Mouse (Mus musculus) liver, embryonic 13.5 days (tissue): ENCODE data around the gene Apoe. TPM values are rescaled to one million over a fixed set of nuclear protein-coding genes. Genes with fewer than 3 reads are reported as not detected.

Source experiments
- ATAC-seq: fragments of 200-750 bp; cut with Nextera tagmentation; 2 replicates; pipeline ENCODE4 v1.8.0; 2017; ENCODE audit warnings: low read depth, mild to moderate bottlenecking, moderate number of reproducible peaks, moderate library complexity
- DNase-seq: peaks from one replicate; pipeline ENCODE4 v3.0.0; 2022
- H3K27ac ChIP-seq: fragments of 300-500 bp; sonication (generic); 2 replicates; pipeline ENCODE4 v1.5.1; 2015; ENCODE audit warnings: moderate library complexity, mild to moderate bottlenecking, inconsistent platforms
- H3K27me3 ChIP-seq: fragments of 300-500 bp; sonication (generic); 2 replicates; pipeline ENCODE4 v1.6.1; 2015; ENCODE audit warnings: mild to moderate bottlenecking, inconsistent platforms
- H3K36me3 ChIP-seq: fragments of 300-500 bp; sonication (generic); 2 replicates; pipeline ENCODE4 v1.6.1; 2015; ENCODE audit warnings: mild to moderate bottlenecking, inconsistent platforms
- H3K4me1 ChIP-seq: fragments of 300-500 bp; sonication (generic); replicated peaks from 2 replicates; pipeline ENCODE4 v1.6.1; 2015; ENCODE audit warnings: inconsistent platforms
- H3K4me2 ChIP-seq: fragments of 300-500 bp; sonication (generic); 2 replicates; pipeline ENCODE4 v1.6.1; 2015; ENCODE audit warnings: inconsistent platforms, mild to moderate bottlenecking, moderate library complexity
- H3K4me3 ChIP-seq: fragments of 300-500 bp; sonication (generic); replicated peaks from 2 replicates; pipeline ENCODE4 v1.5.1; 2015; ENCODE audit warnings: mild to moderate bottlenecking, inconsistent platforms
- H3K9ac ChIP-seq: fragments of 300-500 bp; sonication (generic); 2 replicates; pipeline ENCODE4 v1.6.1; 2015; ENCODE audit warnings: mild to moderate bottlenecking, inconsistent platforms
- H3K9me3 ChIP-seq: fragments of 300-500 bp; sonication (generic); replicated peaks from 2 replicates; pipeline ENCODE4 v1.6.1; 2016; ENCODE audit warnings: inconsistent platforms
- WGBS: fragments of 180-500 bp; shearing (Covaris S2); methylation state at CpG from one replicate; pipeline ENCODE4 v1.1.7; 2015; ENCODE audit not compliant: insufficient replicate concordance; 5-methylcytosine and 5-hydroxymethylcytosine counted together
- polyA plus RNA-seq: library from polyadenylated mRNA; unstranded; fragments of >200 nt; fragmentation: Nextera tagmentation; extraction: Ambion mirVana; gene quantifications from 2 replicates; pipeline ENCODE4 v1.2.1, GENCODE M21; 2015

Apoe gene
- 1,390 and 1,411 TPM in 2 replicates for polyA plus RNA-seq

- WGBS, result 2% methylated on average over 20 of the region's 20 CpGs
- DNase-seq (no peak), ATAC-seq (peak; percentile 49)
- Histone ChIP-seq H3K4me1 (peaks cover 88% of the 10 kb centered on the region), H3K4me2 (peak within 1 kb of the TSS; percentile 64), H3K27me3 (no peaks in the 10 kb centered on the region), H3K27ac (peak within 1 kb of the TSS; percentile 82), H3K9ac (peak within 1 kb of the TSS; percentile 59), H3K36me3 (peaks cover 50% of the 10 kb centered on the region), H3K9me3 (no peaks in the 10 kb centered on the region), H3K4me3 (peak within 1 kb of the TSS; percentile 51)
These were observed at the start of gene Apoe for GRCm38 (mm10) chr7:19698907-19699826. Gene Apoe, minus strand, starts transcription at chr7:19699188.

DNA sequence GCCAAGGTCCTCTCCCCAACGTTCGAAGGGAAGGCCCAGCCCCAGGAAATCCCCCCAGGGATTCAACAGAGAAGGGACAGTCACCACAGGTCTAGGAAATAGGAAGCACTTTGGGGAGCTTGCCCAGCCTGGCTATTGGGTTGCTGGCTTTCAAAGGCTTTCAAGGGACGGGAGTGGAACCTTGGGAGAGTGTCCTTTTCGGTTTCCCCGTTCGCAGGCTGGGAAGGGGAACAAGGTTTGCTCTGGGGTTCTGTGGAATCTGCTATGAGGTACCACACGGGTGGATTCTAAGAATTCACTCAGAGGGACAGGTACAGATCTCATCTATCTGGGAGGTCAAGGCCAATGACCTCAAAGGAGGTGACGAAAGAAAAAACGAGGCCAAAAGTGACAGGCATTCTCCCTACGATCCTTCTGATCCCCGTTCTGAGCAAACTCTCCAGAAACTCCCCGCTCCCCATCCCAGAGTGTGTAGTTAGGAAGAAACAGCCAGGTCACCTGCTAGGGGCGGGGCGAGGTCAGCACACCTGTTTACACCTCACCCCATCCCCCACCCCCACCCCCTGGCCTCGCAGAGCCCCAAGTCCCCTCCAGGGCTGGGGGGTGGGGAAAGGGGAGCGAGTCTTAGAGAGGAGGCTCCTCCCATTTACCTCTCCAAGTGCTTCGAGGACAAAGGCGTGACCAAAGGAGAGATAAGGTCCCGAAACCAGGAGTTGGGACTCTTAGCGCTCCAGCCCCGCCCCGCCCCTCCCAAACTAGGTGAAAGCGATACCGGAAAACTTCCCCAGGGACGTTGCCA lies 48.6 kb upstream of the Apoe start:
- Histone ChIP-seq H3K4me3 (peak overlapping the region; percentile 73), H3K4me1 (peaks cover 76% of the 10 kb centered on the region), H3K4me2 (peak overlapping the region; percentile 98), H3K9ac (peak overlapping the region; percentile 83), H3K27ac (peak overlapping the region; percentile 36), H3K27me3 (no peaks in the 10 kb centered on the region), H3K36me3 (0 out of 2 replicates have a peak, but pooled peaks cover 3% of the 10 kb centered on the region), H3K9me3 (no peaks in the 10 kb centered on the region)
- 7% methylated on average over 25 of the region's 25 CpGs for WGBS
- no peak for DNase-seq
- ATAC-seq, result no peak

DNA sequence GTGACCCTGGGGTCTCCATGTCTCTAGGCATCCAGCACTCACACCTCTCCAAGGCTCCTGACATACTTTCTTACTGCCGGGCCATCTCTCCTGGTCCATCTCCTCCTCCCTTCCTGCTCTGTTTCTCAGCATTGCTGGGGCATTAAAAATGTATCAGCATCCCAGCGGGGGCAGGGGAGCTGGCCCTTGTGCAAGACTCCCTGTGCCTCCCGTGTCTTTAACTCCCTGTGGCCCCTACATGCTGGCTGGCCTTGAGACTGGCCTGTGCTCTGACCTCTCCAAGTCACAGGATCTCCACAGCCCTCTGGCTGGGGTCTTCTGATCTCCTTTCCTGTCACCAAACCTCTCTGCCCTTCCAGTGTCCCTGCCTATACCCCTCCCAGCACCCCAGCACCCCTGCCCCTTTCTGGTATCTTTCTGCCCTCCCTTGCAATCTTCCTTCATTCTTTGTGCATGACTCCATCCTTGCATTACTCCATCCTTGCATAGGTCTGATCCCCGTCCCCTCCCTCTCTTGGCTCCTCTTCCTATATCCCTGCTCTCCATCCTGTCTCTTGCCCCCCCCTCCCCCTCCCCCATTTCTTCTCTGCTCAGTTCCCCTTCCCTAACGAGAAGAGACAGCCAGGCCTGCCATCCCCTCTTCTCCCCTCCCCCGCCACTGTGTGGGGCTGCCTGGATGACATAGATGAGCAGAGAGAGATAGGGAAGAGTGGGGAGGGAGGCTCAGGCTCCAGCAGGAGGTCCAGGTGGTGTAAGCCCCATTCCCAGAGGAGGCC lies 47.6 kb upstream of the Apoe start:
- H3K9ac ChIP-seq, result 0 out of 2 replicates have a peak overlapping the region, but pooled peaks have one; percentile 13
- no peaks in the 10 kb centered on the region for H3K27me3 ChIP-seq
- no peak overlapping the region for H3K4me3 ChIP-seq
- peak overlapping the region; percentile 34 for H3K27ac ChIP-seq
- no peaks in the 10 kb centered on the region for H3K9me3 ChIP-seq
- 44% methylated on average over 6 of the region's 6 CpGs for WGBS
- peaks cover 87% of the 10 kb centered on the region for H3K4me1 ChIP-seq
- 0 out of 2 replicates have a peak, but pooled peaks cover 3% of the 10 kb centered on the region for H3K36me3 ChIP-seq
- DNase-seq (no peak), ATAC-seq (no peak)
- H3K4me2 ChIP-seq, result peak overlapping the region; percentile 98

- ATAC-seq, result no peak
- H3K36me3 ChIP-seq, result 0 out of 2 replicates have a peak, but pooled peaks cover 3% of the 10 kb centered on the region
- H3K4me1 ChIP-seq, result peaks cover 90% of the 10 kb centered on the region
- no peak overlapping the region for H3K9ac ChIP-seq
- H3K4me3 ChIP-seq, result no peak overlapping the region
- no peak overlapping the region for H3K27ac ChIP-seq
- H3K27me3 ChIP-seq, result no peaks in the 10 kb centered on the region
- H3K4me2 ChIP-seq, result no peak overlapping the region
- 67% methylated on average over 9 of the region's 10 CpGs for WGBS
- no peaks in the 10 kb centered on the region for H3K9me3 ChIP-seq
- no peak for DNase-seq
These were observed 47.0 kb upstream of the Apoe start for GRCm38 (mm10) chr7:19745971-19746370.

- H3K4me3 ChIP-seq, result no peak overlapping the region
- H3K4me2 ChIP-seq, result no peak overlapping the region
- DNase-seq, result no peak
- H3K27ac ChIP-seq, result no peak overlapping the region; the same call in 1 of the 2 replicates
- no peaks in the 10 kb centered on the region for H3K9me3 ChIP-seq
- 0 out of 2 replicates have a peak, but pooled peaks cover 6% of the 10 kb centered on the region for H3K36me3 ChIP-seq
- peaks cover 86% of the 10 kb centered on the region for H3K4me1 ChIP-seq
- WGBS, result 46% methylated on average over 14 of the region's 14 CpGs
- no peak for ATAC-seq
- H3K27me3 ChIP-seq, result no peaks in the 10 kb centered on the region
- no peak overlapping the region for H3K9ac ChIP-seq
These were observed 45.8 kb upstream of the Apoe start for GRCm38 (mm10) chr7:19744590-19745385.

- Histone ChIP-seq H3K4me3 (no peak overlapping the region), H3K4me2 (no peak overlapping the region)
- no peak for ATAC-seq
These were observed 44.8 kb upstream of the Apoe start for GRCm38 (mm10) chr7:19743791-19744190.

GRCm38 (mm10) chr7:19742468-19742867 lies 43.5 kb upstream of the Apoe start:
- H3K4me1 ChIP-seq, result peaks cover 70% of the 10 kb centered on the region
- H3K4me2 ChIP-seq, result no peak overlapping the region
- DNase-seq (no peak), ATAC-seq (no peak)
- peak overlapping the region; percentile 29 for H3K27ac ChIP-seq
- no peaks in the 10 kb centered on the region for H3K27me3 ChIP-seq
- 71% methylated on average over 5 of the region's 5 CpGs for WGBS
- no peaks in the 10 kb centered on the region for H3K9me3 ChIP-seq
- no peak overlapping the region for H3K9ac ChIP-seq
- H3K36me3 ChIP-seq, result peaks cover 13% of the 10 kb centered on the region; the same call in 1 of the 2 replicates
- no peak overlapping the region for H3K4me3 ChIP-seq

More at GRCm38 (mm10) chr7:19743791-19744190, 44.8 kb upstream of the Apoe start:
- WGBS, result 66% methylated on average over 6 of the region's 6 CpGs
- no peaks in the 10 kb centered on the region for H3K27me3 ChIP-seq
- H3K4me1 ChIP-seq, result peaks cover 76% of the 10 kb centered on the region
- no peak overlapping the region for H3K9ac ChIP-seq
- no peak overlapping the region for H3K27ac ChIP-seq
- 0 out of 2 replicates have a peak, but pooled peaks cover 6% of the 10 kb centered on the region for H3K36me3 ChIP-seq
- no peak for DNase-seq
- H3K9me3 ChIP-seq, result no peaks in the 10 kb centered on the region

- Histone ChIP-seq H3K9me3 (no peaks in the 10 kb centered on the region), H3K9ac (peak overlapping the region; percentile 22; the same call in 1 of the 2 replicates), H3K27ac (peak overlapping the region; percentile 55), H3K4me1 (peaks cover 70% of the 10 kb centered on the region), H3K27me3 (no peaks in the 10 kb centered on the region), H3K36me3 (peaks cover 13% of the 10 kb centered on the region; the same call in 1 of the 2 replicates), H3K4me2 (0 out of 2 replicates have a peak overlapping the region, but pooled peaks have one; percentile 15), H3K4me3 (no peak overlapping the region)
- WGBS, result 28% methylated on average over 8 of the region's 8 CpGs
- ATAC-seq, result peak; percentile 16; the same call in 1 of the 2 replicates
- DNase-seq, result no peak
These were observed 42.5 kb upstream of the Apoe start for GRCm38 (mm10) chr7:19741329-19742031.

- Histone ChIP-seq H3K9me3 (no peaks in the 10 kb centered on the region), H3K27ac (no peak overlapping the region), H3K27me3 (no peaks in the 10 kb centered on the region), H3K4me3 (no peak overlapping the region), H3K4me2 (no peak overlapping the region), H3K36me3 (peaks cover 14% of the 10 kb centered on the region; the same call in 1 of the 2 replicates), H3K9ac (no peak overlapping the region), H3K4me1 (peaks cover 75% of the 10 kb centered on the region)
- WGBS, result 63% methylated on average over 11 of the region's 11 CpGs
- ATAC-seq, result no peak
- no peak for DNase-seq
These were observed 41.3 kb upstream of the Apoe start for GRCm38 (mm10) chr7:19740269-19740668.
